Mouse (Mus musculus) testis, postnatal 14 days (tissue): ENCODE data around the gene Mettl27.
A peak's percentile ranks its signal among the peaks of the same experiment; 100 is the strongest.

Experiments
- DNase-seq: peaks from one replicate; pipeline ENCODE4 v3.0.0; 2021; ENCODE audit warnings: low spot score

The Mettl27 gene

GRCm38 (mm10) chr5:134985633-134986297 lies 53.6 kb downstream of the Mettl27 start, which contains the start of gene Cldn3:
TSS of gene Cldn3 (plus strand) at chr5:134986214.
- DNase-seq, result peak; percentile 69

- no peak for DNase-seq
Observed at GRCm38 (mm10) chr5:134986298-134987268, 54.4 kb downstream of the Mettl27 start.

DNA sequence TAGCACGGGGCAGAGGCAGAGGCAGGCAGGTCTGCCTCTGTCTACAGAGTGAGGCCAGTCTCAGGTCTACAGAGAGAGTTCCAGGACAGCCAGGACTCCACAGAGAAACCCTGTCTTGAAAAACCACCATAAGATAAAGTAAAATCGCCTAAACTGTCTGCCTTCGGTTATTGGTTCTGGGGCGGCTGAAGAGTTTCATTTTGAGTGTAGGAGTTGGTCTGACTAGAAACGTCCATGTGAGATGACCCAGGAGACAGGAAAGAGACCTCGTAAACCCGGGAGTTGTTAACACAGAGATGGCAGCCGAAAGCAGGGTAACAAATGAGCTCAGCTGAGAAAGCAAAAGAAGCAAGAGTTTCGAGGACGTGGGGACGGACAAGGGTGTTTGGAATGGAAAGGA lies 57.0 kb downstream of the Mettl27 start:
- no peak for DNase-seq

GRCm38 (mm10) chr5:134989741-134990140 lies 57.6 kb downstream of the Mettl27 start:
- DNase-seq, result no peak
